Mouse (Mus musculus) hindbrain, embryonic 11.5 days (tissue): ENCODE measurements around the gene Rassf1. TPM values are rescaled to one million over a fixed set of nuclear protein-coding genes. Genes with fewer than 3 reads are reported as not detected.

Source experiments
- ATAC-seq: fragments of 200-750 bp; cut with Nextera tagmentation; 2 replicates; pipeline ENCODE4 v1.8.0; 2017; ENCODE audit warnings: mild to moderate bottlenecking, moderate TSS enrichment, moderate library complexity; ENCODE audit not compliant: low FRiP score
- DNase-seq: peaks from one replicate; pipeline ENCODE4 v3.0.0-alpha.2; 2015; ENCODE audit warnings: low spot score
- H3K27ac ChIP-seq: fragments of 300-500 bp; sonication (generic); 2 replicates; pipeline ENCODE4 v1.5.1; 2014; ENCODE audit warnings: mild to moderate bottlenecking, low read depth, low read length
- H3K27me3 ChIP-seq: fragments of 300-500 bp; sonication (generic); 2 replicates; pipeline ENCODE4 v1.6.1; 2014; ENCODE audit warnings: mild to moderate bottlenecking, low read length, moderate library complexity, mixed read lengths; ENCODE audit not compliant: control insufficient read depth, insufficient read depth
- H3K36me3 ChIP-seq: fragments of 300-500 bp; sonication (generic); 2 replicates; pipeline ENCODE4 v1.6.1; 2014; ENCODE audit warnings: mild to moderate bottlenecking, low read length, moderate library complexity, mixed read lengths; ENCODE audit not compliant: control insufficient read depth, insufficient read depth
- H3K4me1 ChIP-seq: fragments of 300-500 bp; sonication (generic); replicated peaks from 2 replicates; pipeline ENCODE4 v1.6.1; 2014; ENCODE audit warnings: low read length, mixed read lengths; ENCODE audit not compliant: control insufficient read depth, insufficient read depth
- H3K4me2 ChIP-seq: fragments of 300-500 bp; sonication (generic); replicated peaks from 2 replicates; pipeline ENCODE4 v1.6.1; 2014; ENCODE audit warnings: mild to moderate bottlenecking, low read depth, low read length
- H3K4me3 ChIP-seq: fragments of 300-500 bp; sonication (generic); 2 replicates; pipeline ENCODE4 v1.5.1; 2014; ENCODE audit warnings: low read depth, low read length
- H3K9ac ChIP-seq: fragments of 300-500 bp; sonication (generic); 2 replicates; pipeline ENCODE4 v1.6.1; 2014; ENCODE audit warnings: low read depth, low read length
- H3K9me3 ChIP-seq: fragments of 300-500 bp; sonication (generic); 2 replicates; pipeline ENCODE4 v1.6.1; 2016; ENCODE audit warnings: low read length; ENCODE audit not compliant: control insufficient read depth
- WGBS: fragments of 180-500 bp; shearing (Covaris S2); extraction: QIAGEN DNeasy Blood & Tissue Kit; methylation state at CpG from one replicate; pipeline ENCODE4 v1.1.7; 2014; 5-methylcytosine and 5-hydroxymethylcytosine counted together
- polyA plus RNA-seq: library from polyadenylated mRNA; unstranded; fragments of >200 nt; fragmentation: Nextera tagmentation; extraction: Ambion mirVana; gene quantifications from 2 replicates; pipeline ENCODE4 v1.2.1, GENCODE M21; 2014

Rassf1 gene
- polyA plus RNA-seq, 1 experiment from 2014 or later: 39.7 TPM

GRCm38 (mm10) chr9:107549297-107550074 is 1.9 kb upstream of the Rassf1 start:
- Histone ChIP-seq H3K4me1 (peaks cover 18% of the 10 kb centered on the region; the same call in 1 of the 2 replicates), H3K4me3 (no peak overlapping the region), H3K27me3 (peaks cover 35% of the 10 kb centered on the region), H3K27ac (no peak overlapping the region), H3K36me3 (no peaks in the 10 kb centered on the region), H3K9me3 (no peaks in the 10 kb centered on the region), H3K9ac (no peak overlapping the region), H3K4me2 (no peak overlapping the region)
- no peak for ATAC-seq
- WGBS: 87% methylated on average over 20 of the region's 20 CpGs
- no peak for DNase-seq

GRCm38 (mm10) chr9:107550491-107551116 is 751 bp upstream of the Rassf1 start:
- Histone ChIP-seq H3K36me3 (no peaks in the 10 kb centered on the region), H3K4me2 (peak overlapping the region; percentile 67; the same call in 1 of the 2 replicates), H3K27ac (no peak overlapping the region), H3K27me3 (peaks cover 35% of the 10 kb centered on the region), H3K9me3 (no peaks in the 10 kb centered on the region), H3K4me1 (peaks cover 20% of the 10 kb centered on the region; the same call in 1 of the 2 replicates), H3K9ac (0 out of 2 replicates have a peak overlapping the region, but pooled peaks have one; percentile 55), H3K4me3 (no peak overlapping the region)
- DNase-seq: no peak
- no peak for ATAC-seq
- WGBS: 23% methylated on average over 23 of the region's 23 CpGs

GRCm38 (mm10) chr9:107551890-107552355 is 568 bp downstream of the Rassf1 start:
- peak overlapping the region; percentile 36 for H3K4me3 ChIP-seq
- peaks cover 35% of the 10 kb centered on the region for H3K27me3 ChIP-seq
- H3K9me3 ChIP-seq: no peaks in the 10 kb centered on the region
- peak overlapping the region; percentile 67 for H3K4me2 ChIP-seq
- peaks cover 19% of the 10 kb centered on the region; the same call in 1 of the 2 replicates for H3K4me1 ChIP-seq
- WGBS: 4% methylated on average over 8 of the region's 8 CpGs
- peak overlapping the region; percentile 55 for H3K9ac ChIP-seq
- ATAC-seq: no peak
- H3K27ac ChIP-seq: no peak overlapping the region
- no peak for DNase-seq
- H3K36me3 ChIP-seq: no peaks in the 10 kb centered on the region

GRCm38 (mm10) chr9:107552690-107553393 is 1.5 kb downstream of the Rassf1 start:
- DNase-seq: no peak
- H3K27me3 ChIP-seq: peaks cover 35% of the 10 kb centered on the region
- peaks cover 14% of the 10 kb centered on the region; the same call in 1 of the 2 replicates for H3K4me1 ChIP-seq
- no peaks in the 10 kb centered on the region for H3K9me3 ChIP-seq
- ATAC-seq: no peak
- H3K4me2 ChIP-seq: no peak overlapping the region
- peak overlapping the region; percentile 77; the same call in 1 of the 2 replicates for H3K4me3 ChIP-seq
- no peak overlapping the region for H3K27ac ChIP-seq
- no peak overlapping the region for H3K9ac ChIP-seq
- 0 out of 2 replicates have a peak, but pooled peaks cover 3% of the 10 kb centered on the region for H3K36me3 ChIP-seq
- WGBS: 82% methylated on average over 5 of the region's 5 CpGs

- WGBS: 6% methylated on average over 37 of the region's 37 CpGs
- Histone ChIP-seq H3K9ac (peak overlapping the region; percentile 58), H3K27ac (peak overlapping the region; percentile 43), H3K4me2 (peak overlapping the region; percentile 91), H3K4me3 (peak overlapping the region; percentile 77), H3K27me3 (peaks cover 33% of the 10 kb centered on the region), H3K9me3 (no peaks in the 10 kb centered on the region), H3K36me3 (peaks cover 8% of the 10 kb centered on the region; the same call in 1 of the 2 replicates), H3K4me1 (peaks cover 14% of the 10 kb centered on the region; the same call in 1 of the 2 replicates)
- ATAC-seq (peak; percentile 14), DNase-seq (no peak)
Observed at GRCm38 (mm10) chr9:107553541-107554318, 2.4 kb downstream of the Rassf1 start.

- ATAC-seq: peak; percentile 94
- Histone ChIP-seq H3K4me3 (peak overlapping the region; percentile 77), H3K4me2 (peak overlapping the region; percentile 91), H3K9ac (peak overlapping the region; percentile 79), H3K4me1 (peaks cover 14% of the 10 kb centered on the region; the same call in 1 of the 2 replicates), H3K27ac (peak overlapping the region; percentile 79), H3K27me3 (peaks cover 29% of the 10 kb centered on the region), H3K36me3 (peaks cover 8% of the 10 kb centered on the region), H3K9me3 (no peaks in the 10 kb centered on the region)
- WGBS: 2% methylated on average over 52 of the region's 53 CpGs
- peak; percentile 99 for DNase-seq
Observed at GRCm38 (mm10) chr9:107554319-107554825, 3.0 kb downstream of the Rassf1 start.

GRCm38 (mm10) chr9:107555031-107555457 is 3.7 kb downstream of the Rassf1 start:
- H3K4me1 ChIP-seq: peaks cover 14% of the 10 kb centered on the region; the same call in 1 of the 2 replicates
- peaks cover 12% of the 10 kb centered on the region for H3K36me3 ChIP-seq
- DNase-seq (peak; percentile 58), ATAC-seq (peak; percentile 45)
- peaks cover 27% of the 10 kb centered on the region for H3K27me3 ChIP-seq
- peak overlapping the region; percentile 79 for H3K27ac ChIP-seq
- H3K4me3 ChIP-seq: peak overlapping the region; percentile 77
- no peaks in the 10 kb centered on the region for H3K9me3 ChIP-seq
- WGBS: under 1% methylated on average over 23 of the region's 23 CpGs
- peak overlapping the region; percentile 91 for H3K4me2 ChIP-seq
- peak overlapping the region; percentile 79 for H3K9ac ChIP-seq
